Mouse (Mus musculus) embryo, embryonic 11 days (tissue): ENCODE measurements at regions not wholly inside any gene's neighbourhood (a gene's known extent, or its start where the extent isn't known, plus 50 kb on each side); places are given as distances from the start of the nearest gene placed in this dataset.
A peak's percentile ranks its signal among the peaks of the same experiment; 100 is the strongest.
"Not testable (repeated sequence)": the region's sequence is repeated elsewhere in the genome, so short reads cannot be mapped to it uniquely, and the experiment has no call there.

Experiments used
- DNase-seq: peaks from one replicate; pipeline ENCODE4 v3.0.0-alpha.2; 2015

GRCm38 (mm10) chr11:40510325-40511239 lies 184.4 kb downstream of the Mat2b start:
- peak; percentile 3 for DNase-seq

- no peak for DNase-seq
These were observed 203.4 kb downstream of the Mat2b start for GRCm38 (mm10) chr11:40491599-40491998.

DNA sequence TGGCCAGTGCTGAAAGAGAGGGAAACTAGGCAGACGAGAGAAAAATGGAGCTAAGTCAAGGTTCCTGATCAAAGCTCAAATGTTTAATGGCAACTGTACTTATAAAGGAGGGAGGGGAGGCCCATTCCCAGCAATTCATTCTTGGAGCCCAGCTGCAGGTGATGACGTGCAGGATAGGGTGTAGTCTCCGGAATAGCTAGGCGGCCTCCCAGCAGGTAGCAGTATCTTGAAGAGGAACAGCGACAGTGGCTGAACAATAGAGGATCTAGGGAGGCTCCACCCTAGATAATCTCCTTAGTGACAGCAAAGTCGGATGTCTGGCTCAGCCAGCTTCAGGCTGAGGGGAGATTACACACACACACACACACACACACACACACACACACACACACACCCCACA lies 216.8 kb downstream of the Mat2b start:
- DNase-seq: not testable (repeated sequence)

- no peak for DNase-seq
These were observed 217.7 kb downstream of the Mat2b start for GRCm38 (mm10) chr11:40477294-40477693.

DNA sequence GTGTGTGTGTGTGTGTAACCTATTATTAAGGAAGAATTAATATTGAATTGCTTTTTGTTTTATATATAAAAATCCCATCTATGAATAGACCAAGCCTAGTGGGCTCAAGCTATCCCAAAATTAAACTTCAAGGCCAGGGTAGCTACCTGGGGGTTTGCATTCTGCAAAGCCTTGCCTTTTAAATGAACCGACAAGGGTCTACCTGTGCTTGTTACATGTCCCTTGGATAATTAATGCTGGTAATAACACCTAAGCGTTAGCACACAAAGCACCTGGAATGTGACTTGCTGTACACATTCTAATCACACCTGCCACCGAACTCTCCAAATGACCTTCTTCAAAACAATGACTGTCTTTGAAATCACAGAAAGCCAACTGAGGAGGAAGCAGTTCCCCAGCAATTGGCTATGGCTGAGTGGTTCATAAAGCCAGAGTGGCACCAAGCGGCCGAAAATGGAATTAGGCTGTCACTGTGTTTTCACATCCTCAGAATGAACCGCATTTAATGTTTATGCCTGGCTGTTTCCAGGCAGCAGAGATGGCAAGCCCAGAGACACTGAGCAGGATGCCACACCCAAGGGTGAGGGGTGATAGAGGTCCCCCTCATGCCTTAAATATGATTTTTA lies 225.8 kb downstream of the Mat2b start:
- peak; percentile 79 for DNase-seq

DNA sequence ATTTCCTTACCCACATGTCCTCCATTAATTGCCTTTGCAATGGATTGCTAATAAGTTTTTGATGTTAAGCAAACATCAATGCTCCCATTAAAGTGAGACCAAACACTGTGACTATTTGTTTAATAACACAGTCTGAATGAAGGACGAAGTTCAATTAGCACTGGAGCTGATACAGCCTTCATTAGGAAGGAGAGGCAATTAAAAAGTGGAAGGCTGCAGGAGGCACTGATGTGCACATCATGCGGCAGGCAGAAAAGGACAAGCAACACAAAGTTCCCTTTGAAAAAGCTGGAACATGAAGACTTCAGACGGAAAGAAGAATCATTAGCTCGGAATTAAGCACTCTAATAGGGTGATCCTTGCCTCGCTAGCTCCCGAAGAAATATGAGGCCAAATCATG lies 238.4 kb downstream of the Mat2b start:
- no peak for DNase-seq

DNA sequence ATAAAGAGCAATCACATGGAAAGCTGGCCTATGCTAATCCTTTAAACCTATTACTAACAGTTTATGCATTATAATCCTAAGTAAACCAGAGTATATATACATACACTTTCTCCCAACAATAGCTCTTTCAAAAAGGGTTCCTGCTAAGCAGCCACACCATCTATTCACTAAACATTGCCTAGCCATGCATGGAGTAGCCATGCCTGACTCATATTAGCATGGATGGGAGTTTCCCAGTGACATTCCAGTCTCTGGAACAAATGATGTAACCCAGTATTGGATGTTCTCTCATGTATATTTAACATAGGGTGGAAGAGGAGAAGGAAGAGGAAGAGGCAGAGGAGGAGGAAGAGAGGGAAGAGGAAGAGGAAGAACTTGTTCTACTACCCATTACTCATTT lies 240.0 kb downstream of the Mat2b start:
- not testable (repeated sequence) for DNase-seq

DNA sequence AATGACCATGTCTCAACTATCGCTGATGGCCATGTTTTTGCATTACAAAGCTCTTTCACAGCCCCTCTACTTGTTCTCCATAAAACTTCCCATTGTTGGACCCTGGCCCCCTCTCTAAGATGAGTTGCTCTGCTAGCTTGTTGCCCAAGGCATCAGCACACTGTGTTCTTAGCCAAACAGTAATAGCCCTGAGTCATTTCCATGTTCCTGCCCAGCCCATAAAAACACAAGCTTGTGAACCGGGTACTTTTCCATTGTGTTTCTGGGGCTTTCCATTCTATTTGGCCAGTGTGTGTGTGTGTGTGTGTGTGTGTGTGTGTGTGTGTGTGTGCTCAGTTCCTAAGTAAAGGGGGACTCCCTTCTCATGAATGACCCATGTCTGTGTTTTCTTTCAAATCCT lies 248.2 kb downstream of the Mat2b start:
- DNase-seq: no peak

GRCm38 (mm10) chr11:40434002-40434401 lies 261.0 kb downstream of the Mat2b start:
- DNase-seq: no peak

- no peak for DNase-seq
These were observed 266.1 kb downstream of the Mat2b start for GRCm38 (mm10) chr11:40428858-40429257.

GRCm38 (mm10) chr11:40424316-40424715 lies 270.7 kb downstream of the Mat2b start:
- no peak for DNase-seq

GRCm38 (mm10) chr11:40407571-40407970 lies 287.4 kb downstream of the Mat2b start:
- DNase-seq: no peak

DNA sequence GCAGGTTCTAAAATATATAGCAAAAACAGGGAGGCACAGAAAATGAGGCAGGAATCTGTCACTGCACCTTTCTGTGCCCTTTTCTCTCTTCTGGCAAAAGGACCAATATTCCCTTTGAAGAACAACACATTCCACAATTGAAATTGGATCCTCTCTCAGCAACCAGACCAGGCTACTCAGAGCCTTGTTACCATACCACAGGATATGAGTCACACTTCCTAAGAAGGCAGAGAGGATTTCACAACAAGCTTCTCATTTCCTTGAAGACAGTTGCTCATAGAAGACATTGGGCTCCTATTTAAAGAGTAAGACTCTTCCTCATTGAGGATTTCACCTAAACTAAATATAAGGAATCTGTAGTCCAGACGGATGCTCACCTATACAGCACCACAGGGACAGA lies 292.8 kb downstream of the Mat2b start:
- peak; percentile 20 for DNase-seq

GRCm38 (mm10) chr11:40397453-40398104 lies 297.4 kb downstream of the Mat2b start:
- DNase-seq: no peak

- DNase-seq: peak; percentile 21
These were observed 299.7 kb downstream of the Mat2b start for GRCm38 (mm10) chr11:40395331-40395730.

- peak; percentile 32 for DNase-seq
These were observed 300.1 kb downstream of the Mat2b start for GRCm38 (mm10) chr11:40394864-40395266.

GRCm38 (mm10) chr11:40394283-40394758 lies 300.7 kb downstream of the Mat2b start:
- peak; percentile 20 for DNase-seq

GRCm38 (mm10) chr11:40380696-40381095 lies 314.3 kb downstream of the Mat2b start:
- DNase-seq: no peak

DNA sequence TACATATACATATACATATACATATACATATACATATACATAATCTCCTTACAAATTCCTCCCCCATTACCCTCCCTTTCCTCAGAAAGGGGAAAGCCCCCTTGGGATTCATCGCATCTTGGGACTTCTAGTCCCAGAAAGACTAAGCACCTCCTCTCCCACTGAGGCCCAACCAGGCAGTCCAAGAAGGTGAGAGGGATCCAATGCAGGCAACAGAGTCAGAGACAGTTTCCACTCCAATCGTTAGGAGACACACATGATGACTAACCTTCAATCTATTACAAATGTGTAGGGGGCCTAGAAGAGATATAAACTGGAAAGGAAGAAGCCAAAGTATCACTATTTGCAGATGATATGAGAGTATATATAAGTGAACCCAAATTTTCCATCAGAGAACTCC lies 323.3 kb downstream of the Mat2b start:
- DNase-seq: no peak

DNA sequence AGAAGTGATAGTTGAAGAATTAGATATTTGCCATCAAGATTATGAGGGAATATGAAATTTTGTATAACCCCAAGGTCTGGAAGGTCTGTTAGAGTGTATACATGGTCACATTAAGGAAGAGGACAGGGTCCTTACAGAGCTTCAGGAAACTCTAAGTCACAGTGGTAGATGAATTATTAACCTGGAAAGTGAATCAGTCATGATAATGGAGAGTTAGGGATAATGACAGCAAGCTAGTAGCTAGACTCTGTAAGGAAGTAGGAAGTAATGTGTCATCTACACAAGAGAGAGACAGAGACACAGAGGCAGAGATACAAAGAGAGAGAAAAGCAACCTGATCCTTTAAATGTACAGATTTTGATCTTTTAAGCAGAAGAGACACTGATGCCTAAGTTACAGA lies 328.4 kb downstream of the Mat2b start:
- no peak for DNase-seq

DNA sequence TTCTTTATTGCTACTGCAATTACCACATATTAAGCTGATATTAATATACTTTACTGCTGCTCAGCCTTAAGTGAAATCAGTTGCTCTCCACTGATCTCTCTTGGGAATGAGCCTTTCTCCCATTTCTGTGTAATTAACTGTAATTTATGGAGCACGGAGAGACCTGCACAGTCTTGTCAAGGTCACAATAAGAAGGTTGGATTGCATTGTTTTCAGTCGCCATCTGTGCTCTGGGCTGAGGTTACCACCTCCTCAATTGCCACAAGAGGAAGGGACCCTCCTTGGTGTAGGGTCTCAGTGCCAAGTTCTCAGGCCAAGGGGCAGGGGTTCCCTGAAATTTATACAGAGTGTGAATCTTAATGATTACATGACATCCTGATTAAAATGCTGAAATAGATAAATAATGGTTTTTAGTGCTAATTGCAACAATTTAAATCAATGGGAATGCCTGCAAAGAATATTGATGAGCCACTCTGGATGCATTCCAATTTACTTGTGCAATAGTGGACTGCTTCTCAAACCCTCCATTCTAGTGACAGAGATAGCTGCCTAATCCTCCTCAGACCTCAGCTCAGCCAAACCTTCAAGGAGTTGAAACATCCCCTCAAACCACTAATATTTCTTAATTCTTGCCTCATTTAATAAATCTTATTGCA lies 332.3 kb downstream of the Mat2b start:
- peak; percentile 7 for DNase-seq
